Mouse (Mus musculus): ENCODE results near the gene Tgds. TPM values are rescaled to one million over a fixed set of nuclear protein-coding genes. Genes with fewer than 3 reads are reported as not detected.
"Not testable (repeated sequence)": the region's sequence is repeated elsewhere in the genome, so short reads cannot be mapped to it uniquely, and the experiment has no call there.

Gene Tgds
- polyA plus RNA-seq, 1 experiment from 2014 or later = 29.4 TPM

DNA sequence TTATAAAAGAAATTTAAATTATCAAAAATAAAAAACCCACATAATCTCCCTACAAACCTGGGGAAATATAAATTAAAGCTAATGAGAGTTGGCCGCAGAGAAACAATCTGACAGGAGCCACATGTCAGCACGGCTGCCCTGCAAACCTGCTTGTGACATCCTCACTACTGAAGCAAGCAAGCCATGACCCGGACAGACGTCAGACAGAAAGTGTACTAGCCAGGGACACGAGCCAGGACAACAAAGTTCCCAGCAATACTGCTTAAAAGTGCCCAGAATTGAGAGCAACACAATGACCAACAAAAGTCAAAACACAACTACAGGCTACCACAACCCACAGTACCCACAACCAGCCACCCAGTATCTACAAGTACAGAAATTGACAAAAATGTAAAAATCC, 6.3 kb downstream of the Tgds start:
- no peaks in the 10 kb centered on the region for H3K4me1 ChIP-seq (replicated peaks; ENCODE audit: control insufficient read depth, insufficient read depth, low read length)
- no peaks in the 10 kb centered on the region for H3K27me3 ChIP-seq (replicated peaks; ENCODE audit: control insufficient read depth, insufficient read depth, low read length)
- H3K4me2 ChIP-seq (replicated peaks; ENCODE audit: low read depth) = no peak overlapping the region
- TF ChIP-seq CTCF (IDR thresholded peaks at IDR 0.05; ENCODE audit: low read depth) = no peak
- H3K36me3 ChIP-seq (ENCODE audit: control insufficient read depth, insufficient read depth) = peaks cover 51% of the 10 kb centered on the region
- H3K27ac ChIP-seq (ENCODE audit: low read depth, low read length) = no peak overlapping the region
- no peak overlapping the region for H3K4me3 ChIP-seq (ENCODE audit: low read depth, low read length)
- no peak for ATAC-seq
- H3K9me3 ChIP-seq (ENCODE audit: control insufficient read depth) = no peaks in the 10 kb centered on the region
- no peak overlapping the region for H3K9ac ChIP-seq (ENCODE audit: low read depth, low read length)
- 88% methylated on average over 5 of the region's 5 CpGs for WGBS

DNA sequence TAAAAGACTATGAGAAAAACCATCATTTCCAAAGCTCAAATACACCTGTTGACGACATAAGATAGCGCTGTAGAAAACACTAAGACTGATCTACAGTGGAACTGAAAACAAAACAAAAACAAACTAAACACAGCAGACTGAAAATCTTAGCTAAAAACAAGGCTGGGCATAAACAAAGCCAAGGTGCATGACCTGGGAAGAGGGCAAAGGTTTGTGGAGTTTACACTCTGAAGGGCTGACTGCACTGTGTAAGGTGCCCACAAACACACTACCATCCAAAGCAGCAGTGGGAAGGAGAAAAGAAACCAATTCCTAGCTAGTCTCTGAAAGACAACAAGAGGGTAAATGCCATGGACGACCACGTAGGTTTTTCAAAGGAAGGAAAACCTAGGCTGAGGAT, 7.8 kb downstream of the Tgds start:
- no peak overlapping the region for H3K27ac ChIP-seq (ENCODE audit: low read depth, low read length)
- no peaks in the 10 kb centered on the region for H3K9me3 ChIP-seq (ENCODE audit: control insufficient read depth)
- TF ChIP-seq CTCF (IDR thresholded peaks at IDR 0.05; ENCODE audit: low read depth) = no peak
- WGBS = 82% methylated on average over 4 of the region's 4 CpGs
- H3K27me3 ChIP-seq (replicated peaks; ENCODE audit: control insufficient read depth, insufficient read depth, low read length) = no peaks in the 10 kb centered on the region
- no peak for ATAC-seq
- no peak overlapping the region for H3K4me2 ChIP-seq (replicated peaks; ENCODE audit: low read depth)
- no peak overlapping the region for H3K9ac ChIP-seq (ENCODE audit: low read depth, low read length)
- no peaks in the 10 kb centered on the region for H3K4me1 ChIP-seq (replicated peaks; ENCODE audit: control insufficient read depth, insufficient read depth, low read length)
- H3K4me3 ChIP-seq (ENCODE audit: low read depth, low read length) = no peak overlapping the region
- H3K36me3 ChIP-seq (ENCODE audit: control insufficient read depth, insufficient read depth) = peaks cover 66% of the 10 kb centered on the region

DNA sequence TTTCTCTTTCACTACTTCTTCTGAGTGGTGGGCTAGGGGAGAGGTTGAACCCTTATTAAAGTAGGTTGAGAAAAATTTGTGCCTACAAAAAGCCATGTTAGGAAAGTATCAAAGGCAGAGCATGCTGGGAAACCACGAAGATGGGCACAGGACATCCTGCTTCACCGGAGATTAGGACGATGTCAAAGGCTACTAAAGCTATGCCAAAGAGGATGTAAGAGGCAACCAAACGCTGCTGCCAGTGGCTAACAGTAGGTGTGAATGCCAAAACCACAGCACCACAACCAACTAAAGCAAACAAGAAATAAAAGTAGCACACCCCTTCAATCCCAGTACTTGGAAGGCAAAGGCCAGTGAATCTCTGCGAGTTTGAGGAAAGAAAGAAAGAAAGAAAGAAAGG, 8.4 kb downstream of the Tgds start:
- no peak for ATAC-seq
- TF ChIP-seq CTCF (IDR thresholded peaks at IDR 0.05; ENCODE audit: low read depth) = no peak
- H3K4me3 ChIP-seq (ENCODE audit: low read depth, low read length) = no peak overlapping the region
- peaks cover 71% of the 10 kb centered on the region for H3K36me3 ChIP-seq (ENCODE audit: control insufficient read depth, insufficient read depth)
- no peaks in the 10 kb centered on the region for H3K27me3 ChIP-seq (replicated peaks; ENCODE audit: control insufficient read depth, insufficient read depth, low read length)
- 82% methylated on average over 5 of the region's 5 CpGs for WGBS
- H3K9ac ChIP-seq (ENCODE audit: low read depth, low read length) = no peak overlapping the region
- H3K4me1 ChIP-seq (replicated peaks; ENCODE audit: control insufficient read depth, insufficient read depth, low read length) = no peaks in the 10 kb centered on the region
- H3K27ac ChIP-seq (ENCODE audit: low read depth, low read length) = no peak overlapping the region
- no peak overlapping the region for H3K4me2 ChIP-seq (replicated peaks; ENCODE audit: low read depth)
- H3K9me3 ChIP-seq (ENCODE audit: control insufficient read depth) = no peaks in the 10 kb centered on the region

DNA sequence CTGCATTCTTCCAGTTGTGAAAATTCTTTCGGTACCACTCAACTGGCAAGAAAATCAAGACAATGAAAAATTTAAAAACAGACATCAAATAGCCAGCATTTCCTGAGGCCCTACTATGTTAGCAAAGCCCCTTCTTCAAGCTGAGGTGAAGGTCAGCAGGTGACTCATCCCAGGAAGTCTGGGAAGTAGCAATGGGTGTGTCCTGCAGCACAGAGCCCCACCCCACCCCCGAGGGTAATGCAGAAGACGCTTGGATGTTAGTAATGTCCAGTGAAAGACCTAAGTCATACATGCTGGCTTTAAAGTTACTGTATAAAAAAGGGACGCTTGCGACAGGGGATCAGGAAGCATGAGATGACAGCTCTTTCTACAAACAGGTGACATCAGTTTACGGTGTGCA, 19.4 kb downstream of the Tgds start:
- no peak overlapping the region for H3K4me3 ChIP-seq (ENCODE audit: low read depth, low read length)
- peaks cover 54% of the 10 kb centered on the region for H3K36me3 ChIP-seq (ENCODE audit: control insufficient read depth, insufficient read depth)
- WGBS = 82% methylated on average over 6 of the region's 6 CpGs
- H3K4me2 ChIP-seq (replicated peaks; ENCODE audit: low read depth) = no peak overlapping the region
- no peaks in the 10 kb centered on the region for H3K27me3 ChIP-seq (replicated peaks; ENCODE audit: control insufficient read depth, insufficient read depth, low read length)
- H3K9ac ChIP-seq (ENCODE audit: low read depth, low read length) = no peak overlapping the region
- no peak overlapping the region for H3K27ac ChIP-seq (ENCODE audit: low read depth, low read length)
- no peak for ATAC-seq
- TF ChIP-seq CTCF (IDR thresholded peaks at IDR 0.05; ENCODE audit: low read depth) = no peak
- no peaks in the 10 kb centered on the region for H3K4me1 ChIP-seq (replicated peaks; ENCODE audit: control insufficient read depth, insufficient read depth, low read length)
- no peaks in the 10 kb centered on the region for H3K9me3 ChIP-seq (ENCODE audit: control insufficient read depth)

DNA sequence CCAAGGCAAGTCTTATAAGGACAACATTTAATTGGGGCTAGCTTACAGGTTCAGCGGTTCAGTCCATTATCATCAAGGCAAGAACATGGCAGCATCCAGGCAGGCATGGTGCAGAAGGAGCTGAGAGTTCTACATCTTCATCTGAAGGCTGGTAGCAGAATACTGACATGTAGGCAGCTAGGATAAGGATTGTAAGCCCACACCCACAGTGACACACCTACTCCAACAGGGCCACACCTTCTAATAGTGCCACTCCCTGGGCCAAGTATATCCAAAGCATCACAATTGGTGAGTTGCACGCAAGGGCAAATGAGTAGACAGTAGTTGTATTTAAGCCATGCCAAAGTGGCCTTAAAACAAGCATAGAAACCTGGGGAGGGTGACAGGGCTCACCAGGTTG, 25.1 kb downstream of the Tgds start:
- H3K4me2 ChIP-seq (replicated peaks; ENCODE audit: low read depth); H3K9ac ChIP-seq (ENCODE audit: low read depth, low read length); H3K4me1 ChIP-seq (replicated peaks; ENCODE audit: control insufficient read depth, insufficient read depth, low read length); H3K9me3 ChIP-seq (ENCODE audit: control insufficient read depth); H3K27ac ChIP-seq (ENCODE audit: low read depth, low read length); ATAC-seq; H3K4me3 ChIP-seq (ENCODE audit: low read depth, low read length); H3K27me3 ChIP-seq (replicated peaks; ENCODE audit: control insufficient read depth, insufficient read depth, low read length): not testable (repeated sequence)
- H3K36me3 ChIP-seq (ENCODE audit: control insufficient read depth, insufficient read depth) = peaks cover 14% of the 10 kb centered on the region
- 85% methylated on average over 2 of the region's 2 CpGs for WGBS

DNA sequence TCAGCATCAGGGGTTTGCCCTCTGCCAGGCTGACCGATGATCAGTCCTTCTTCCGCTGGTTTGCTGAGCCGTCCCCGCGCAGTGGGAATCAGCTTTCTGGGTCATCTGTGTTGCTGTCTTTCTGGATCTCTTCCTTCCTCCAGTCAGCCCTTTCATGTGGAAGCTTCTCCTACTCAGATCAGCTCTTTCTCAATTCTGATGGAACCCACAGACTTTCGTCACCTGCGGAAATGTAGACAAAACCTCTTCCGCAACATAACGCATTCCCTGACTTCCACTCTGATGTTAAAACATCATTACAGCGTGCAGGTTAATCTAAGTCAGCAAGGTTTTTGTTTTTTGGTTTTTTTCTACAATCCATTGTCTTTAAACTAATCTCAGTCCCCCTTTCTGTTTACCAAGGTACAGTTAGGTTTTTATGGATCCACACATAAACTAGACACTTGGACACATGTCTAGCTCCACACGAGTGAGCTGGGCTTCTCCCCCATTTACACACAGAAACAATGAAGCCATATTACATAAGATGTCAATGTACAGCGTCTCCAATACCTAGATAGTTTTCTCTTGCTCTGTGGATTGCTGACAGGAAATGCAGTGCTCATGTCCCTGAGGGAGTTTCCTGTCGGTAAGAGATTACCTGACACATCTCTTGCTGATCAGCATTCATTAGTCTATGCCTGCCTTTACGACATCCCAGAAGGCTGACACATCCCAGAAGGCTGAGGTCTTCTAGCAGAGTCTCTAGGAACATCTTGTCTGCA, 31.1 kb downstream of the Tgds start:
- no peak for TF ChIP-seq CTCF (IDR thresholded peaks at IDR 0.05; ENCODE audit: low read depth)

More for the DNA sequence above, 31.1 kb downstream of the Tgds start:
- Histone ChIP-seq H3K9ac (ENCODE audit: low read depth, low read length) (no peak overlapping the region), H3K4me1 (replicated peaks; ENCODE audit: control insufficient read depth, insufficient read depth, low read length) (no peaks in the 10 kb centered on the region), H3K4me3 (ENCODE audit: low read depth, low read length) (no peak overlapping the region), H3K4me2 (replicated peaks; ENCODE audit: low read depth) (no peak overlapping the region), H3K9me3 (ENCODE audit: control insufficient read depth) (no peaks in the 10 kb centered on the region), H3K36me3 (ENCODE audit: control insufficient read depth, insufficient read depth) (no peaks in the 10 kb centered on the region), H3K27me3 (replicated peaks; ENCODE audit: control insufficient read depth, insufficient read depth, low read length) (no peaks in the 10 kb centered on the region), H3K27ac (ENCODE audit: low read depth, low read length) (no peak overlapping the region)
- 82% methylated on average over 14 of the region's 14 CpGs for WGBS
- no peak for ATAC-seq

Data from intestine, postnatal 0 days (tissue).